Mouse (Mus musculus): ENCODE results near the gene Majin. TPM values are rescaled to one million over a fixed set of nuclear protein-coding genes. Genes with fewer than 3 reads are reported as not detected.

Gene Majin
- polyA plus RNA-seq, 1 experiment from 2014 or later = not detected

DNA sequence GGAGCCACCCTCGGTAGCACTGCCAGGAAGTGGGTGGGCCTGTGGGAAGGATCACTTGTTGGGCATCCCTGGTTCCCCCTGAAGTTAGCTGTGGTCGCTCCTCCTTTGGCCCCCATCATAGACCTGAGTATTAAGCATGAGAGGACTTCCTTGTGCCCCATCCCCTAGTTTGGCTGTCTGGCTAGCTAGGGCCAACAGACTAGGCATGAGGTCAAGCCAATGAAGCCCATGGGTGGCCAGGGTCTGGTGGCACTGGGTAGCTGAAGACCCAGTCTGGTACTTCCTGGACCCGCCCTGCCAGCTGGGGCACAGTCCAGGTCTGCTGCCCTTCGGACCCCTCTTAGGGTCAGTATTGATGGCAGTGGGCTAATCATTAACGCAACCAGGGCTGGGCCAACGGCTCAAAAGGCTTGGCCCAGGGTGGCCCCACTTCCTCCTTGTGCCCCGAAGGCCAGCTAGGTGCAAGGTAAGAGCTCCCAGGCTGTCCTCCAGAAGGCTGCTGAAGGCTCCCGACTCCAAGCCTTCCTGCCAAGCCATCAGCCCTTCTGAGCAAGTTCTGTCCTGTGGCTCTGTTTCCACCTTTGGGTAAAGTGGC, 78.7 kb downstream of the Majin start:
- Histone ChIP-seq H3K36me3 (ENCODE audit: control insufficient read depth, insufficient read depth, low read length) (peaks cover 30% of the 10 kb centered on the region), H3K9ac (ENCODE audit: low read depth, low read length) (peak overlapping the region; percentile 34; the same call in 1 of the 2 replicates), H3K9me3 (ENCODE audit: control insufficient read depth, low read length) (no peaks in the 10 kb centered on the region; the same call in 1 of the 2 replicates), H3K27ac (ENCODE audit: low read depth, low read length) (no peak overlapping the region), H3K4me1 (ENCODE audit: control insufficient read depth, insufficient read depth, low read length) (no peaks in the 10 kb centered on the region), H3K4me3 (ENCODE audit: low read length) (no peak overlapping the region), H3K4me2 (replicated peaks; ENCODE audit: low read depth, low read length) (no peak overlapping the region), H3K27me3 (ENCODE audit: control insufficient read depth, insufficient read depth, low read length) (peaks cover 6% of the 10 kb centered on the region; the same call in 1 of the 2 replicates)
- ATAC-seq (ENCODE audit: low FRiP score, low TSS enrichment) = 0 out of 2 replicates have a peak, but pooled peaks have one; percentile 26
- WGBS = 73% methylated on average over 8 of the region's 8 CpGs

DNA sequence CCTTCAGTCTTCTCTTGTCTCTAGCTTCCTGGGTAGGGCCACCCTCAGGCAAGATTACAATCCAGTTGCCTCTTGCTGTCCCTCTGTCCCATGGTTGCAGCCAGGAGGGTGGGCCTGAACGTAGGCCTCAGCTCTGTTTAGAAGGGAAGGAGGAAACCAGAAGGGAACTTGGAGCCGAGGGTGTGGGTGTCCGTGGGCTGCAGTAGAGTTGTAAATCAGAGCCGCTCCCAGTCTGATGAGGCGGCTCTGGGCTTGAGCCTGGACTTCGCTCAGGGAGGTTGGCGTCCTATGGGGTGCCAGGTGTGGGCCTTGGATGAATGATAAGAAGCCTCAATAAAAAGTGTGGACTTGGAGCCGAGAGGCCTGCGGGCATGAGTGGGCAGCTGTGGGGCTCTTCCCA, 80.0 kb downstream of the Majin start:
- H3K4me3 ChIP-seq (ENCODE audit: low read length) = no peak overlapping the region
- WGBS = 43% methylated on average over 9 of the region's 9 CpGs
- ATAC-seq (ENCODE audit: low FRiP score, low TSS enrichment) = no peak
- peaks cover 6% of the 10 kb centered on the region; the same call in 1 of the 2 replicates for H3K27me3 ChIP-seq (ENCODE audit: control insufficient read depth, insufficient read depth, low read length)
- no peaks in the 10 kb centered on the region; the same call in 1 of the 2 replicates for H3K9me3 ChIP-seq (ENCODE audit: control insufficient read depth, low read length)
- H3K9ac ChIP-seq (ENCODE audit: low read depth, low read length) = peak overlapping the region; percentile 34; the same call in 1 of the 2 replicates
- no peak overlapping the region for H3K27ac ChIP-seq (ENCODE audit: low read depth, low read length)
- H3K4me2 ChIP-seq (replicated peaks; ENCODE audit: low read depth, low read length) = no peak overlapping the region
- peaks cover 19% of the 10 kb centered on the region for H3K36me3 ChIP-seq (ENCODE audit: control insufficient read depth, insufficient read depth, low read length)
- no peaks in the 10 kb centered on the region for H3K4me1 ChIP-seq (ENCODE audit: control insufficient read depth, insufficient read depth, low read length)

- ATAC-seq (ENCODE audit: low FRiP score, low TSS enrichment) = no peak
- no peaks in the 10 kb centered on the region for H3K4me1 ChIP-seq (ENCODE audit: control insufficient read depth, insufficient read depth, low read length)
- peaks cover 6% of the 10 kb centered on the region; the same call in 1 of the 2 replicates for H3K27me3 ChIP-seq (ENCODE audit: control insufficient read depth, insufficient read depth, low read length)
- no peak overlapping the region for H3K9ac ChIP-seq (ENCODE audit: low read depth, low read length)
- WGBS = 86% methylated on average over 8 of the region's 8 CpGs
- H3K4me2 ChIP-seq (replicated peaks; ENCODE audit: low read depth, low read length) = no peak overlapping the region
- peaks cover 17% of the 10 kb centered on the region for H3K36me3 ChIP-seq (ENCODE audit: control insufficient read depth, insufficient read depth, low read length)
- no peak overlapping the region for H3K27ac ChIP-seq (ENCODE audit: low read depth, low read length)
- H3K4me3 ChIP-seq (ENCODE audit: low read length) = no peak overlapping the region
- H3K9me3 ChIP-seq (ENCODE audit: control insufficient read depth, low read length) = no peaks in the 10 kb centered on the region; the same call in 1 of the 2 replicates
These were observed 80.8 kb downstream of the Majin start for GRCm38 (mm10) chr19:6264945-6265344.

DNA sequence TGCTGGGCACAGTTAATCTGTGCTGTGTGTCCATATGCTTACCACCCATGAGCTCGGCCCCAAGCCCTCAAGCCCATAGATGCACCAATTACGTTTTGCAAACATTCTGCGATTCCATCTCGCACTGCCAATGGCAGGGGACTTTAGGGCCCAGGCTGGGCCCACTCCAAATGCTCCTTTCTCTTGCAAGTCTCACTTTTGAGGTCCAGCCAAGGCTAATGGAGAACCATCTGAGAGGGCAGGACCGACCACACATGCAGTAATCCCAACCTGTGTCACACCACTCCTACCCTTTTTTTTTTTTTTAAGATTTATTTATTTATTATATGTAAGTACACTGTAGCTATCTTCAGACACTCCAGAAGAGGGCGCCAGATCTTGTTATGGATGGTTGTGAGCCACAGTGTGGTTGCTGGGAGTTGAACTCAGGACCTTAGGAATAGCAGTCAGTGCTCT, 81.6 kb downstream of the Majin start:
- no peak for ATAC-seq (ENCODE audit: low FRiP score, low TSS enrichment)
- 75% methylated on average over 6 of the region's 6 CpGs for WGBS
- no peak overlapping the region for H3K9ac ChIP-seq (ENCODE audit: low read depth, low read length)
- peaks cover 6% of the 10 kb centered on the region; the same call in 1 of the 2 replicates for H3K27me3 ChIP-seq (ENCODE audit: control insufficient read depth, insufficient read depth, low read length)
- H3K4me1 ChIP-seq (ENCODE audit: control insufficient read depth, insufficient read depth, low read length) = no peaks in the 10 kb centered on the region
- no peak overlapping the region for H3K4me2 ChIP-seq (replicated peaks; ENCODE audit: low read depth, low read length)
- peaks cover 13% of the 10 kb centered on the region for H3K36me3 ChIP-seq (ENCODE audit: control insufficient read depth, insufficient read depth, low read length)
- H3K27ac ChIP-seq (ENCODE audit: low read depth, low read length) = no peak overlapping the region
- no peaks in the 10 kb centered on the region; the same call in 1 of the 2 replicates for H3K9me3 ChIP-seq (ENCODE audit: control insufficient read depth, low read length)
- H3K4me3 ChIP-seq (ENCODE audit: low read length) = no peak overlapping the region

GRCm38 (mm10) chr19:6267306-6268169, 83.3 kb downstream of the Majin start:
- Histone ChIP-seq H3K4me3 (ENCODE audit: low read length) (no peak overlapping the region; the same call in 1 of the 2 replicates), H3K4me1 (ENCODE audit: control insufficient read depth, insufficient read depth, low read length) (no peaks in the 10 kb centered on the region), H3K9ac (ENCODE audit: low read depth, low read length) (no peak overlapping the region), H3K36me3 (ENCODE audit: control insufficient read depth, insufficient read depth, low read length) (no peaks in the 10 kb centered on the region), H3K4me2 (replicated peaks; ENCODE audit: low read depth, low read length) (no peak overlapping the region), H3K27ac (ENCODE audit: low read depth, low read length) (no peak overlapping the region), H3K9me3 (ENCODE audit: control insufficient read depth, low read length) (no peaks in the 10 kb centered on the region), H3K27me3 (ENCODE audit: control insufficient read depth, insufficient read depth, low read length) (peaks cover 6% of the 10 kb centered on the region; the same call in 1 of the 2 replicates)
- ATAC-seq (ENCODE audit: low FRiP score, low TSS enrichment) = no peak
- 22% methylated on average over 11 of the region's 11 CpGs for WGBS

DNA sequence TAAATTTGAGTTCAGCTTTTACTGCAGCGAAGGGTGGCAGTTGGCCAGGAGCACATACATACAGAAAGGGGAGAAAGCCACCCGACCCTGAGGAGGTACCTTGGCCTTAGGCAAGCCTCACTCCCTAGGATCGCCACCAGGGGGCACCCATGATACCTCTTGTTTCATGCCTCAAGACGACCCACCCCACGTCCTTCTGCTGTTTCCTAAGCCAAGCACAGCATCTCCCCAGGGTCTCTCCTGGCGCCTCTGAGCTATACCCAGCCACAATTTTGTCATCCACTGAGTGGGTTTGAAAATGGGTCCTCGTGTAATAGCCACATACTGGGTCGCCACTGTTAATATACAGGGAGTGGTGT, 84.0 kb downstream of the Majin start:
- H3K27ac ChIP-seq (ENCODE audit: low read depth, low read length) = no peak overlapping the region
- no peaks in the 10 kb centered on the region for H3K4me1 ChIP-seq (ENCODE audit: control insufficient read depth, insufficient read depth, low read length)
- ATAC-seq (ENCODE audit: low FRiP score, low TSS enrichment) = peak; percentile 78
- H3K9ac ChIP-seq (ENCODE audit: low read depth, low read length) = no peak overlapping the region
- WGBS = 15% methylated on average over 8 of the region's 8 CpGs
- H3K4me2 ChIP-seq (replicated peaks; ENCODE audit: low read depth, low read length) = no peak overlapping the region
- no peak overlapping the region; the same call in 1 of the 2 replicates for H3K4me3 ChIP-seq (ENCODE audit: low read length)
- H3K9me3 ChIP-seq (ENCODE audit: control insufficient read depth, low read length) = no peaks in the 10 kb centered on the region
- H3K27me3 ChIP-seq (ENCODE audit: control insufficient read depth, insufficient read depth, low read length) = peaks cover 6% of the 10 kb centered on the region; the same call in 1 of the 2 replicates
- H3K36me3 ChIP-seq (ENCODE audit: control insufficient read depth, insufficient read depth, low read length) = no peaks in the 10 kb centered on the region

GRCm38 (mm10) chr19:6268670-6269132, 84.5 kb downstream of the Majin start:
- 81% methylated on average over 7 of the region's 7 CpGs for WGBS
- Histone ChIP-seq H3K36me3 (ENCODE audit: control insufficient read depth, insufficient read depth, low read length) (no peaks in the 10 kb centered on the region), H3K4me3 (ENCODE audit: low read length) (no peak overlapping the region), H3K27ac (ENCODE audit: low read depth, low read length) (no peak overlapping the region), H3K4me2 (replicated peaks; ENCODE audit: low read depth, low read length) (no peak overlapping the region), H3K27me3 (ENCODE audit: control insufficient read depth, insufficient read depth, low read length) (peaks cover 6% of the 10 kb centered on the region; the same call in 1 of the 2 replicates), H3K4me1 (ENCODE audit: control insufficient read depth, insufficient read depth, low read length) (no peaks in the 10 kb centered on the region), H3K9ac (ENCODE audit: low read depth, low read length) (no peak overlapping the region), H3K9me3 (ENCODE audit: control insufficient read depth, low read length) (no peaks in the 10 kb centered on the region)
- no peak for ATAC-seq (ENCODE audit: low FRiP score, low TSS enrichment)

DNA sequence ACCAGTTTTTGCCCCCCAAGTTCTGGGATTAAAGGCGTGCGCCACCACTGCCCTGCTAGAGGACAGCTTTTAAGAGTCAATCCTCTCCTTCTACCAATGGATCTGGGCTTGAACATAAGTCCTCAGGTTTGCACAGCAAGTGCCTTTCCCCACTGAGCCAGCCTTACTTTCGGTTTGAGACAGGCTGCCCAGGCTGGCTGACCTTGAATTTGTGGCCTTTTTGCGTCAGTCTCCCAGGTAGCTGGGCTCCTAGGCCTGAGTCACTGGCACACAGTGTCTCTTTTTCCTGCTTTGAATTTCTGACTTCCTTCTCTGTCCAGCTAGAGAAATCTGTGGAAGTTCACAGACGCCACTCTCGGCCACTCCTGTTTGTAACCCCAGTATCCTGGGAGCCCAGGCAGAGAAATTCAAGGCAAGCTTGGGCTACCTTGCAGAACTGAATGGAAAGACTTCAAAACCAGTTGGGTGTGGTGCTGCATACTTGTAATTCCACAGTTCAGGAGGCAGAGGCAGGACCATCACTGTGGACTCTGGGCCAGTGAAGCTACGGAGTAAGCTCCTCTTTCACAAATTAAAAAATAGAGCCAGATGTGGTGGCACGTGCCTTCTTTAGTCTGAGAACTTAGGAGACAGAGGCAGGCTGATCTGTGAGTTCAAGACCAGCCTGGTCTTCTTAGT, 85.7 kb downstream of the Majin start:
- Histone ChIP-seq H3K36me3 (ENCODE audit: control insufficient read depth, insufficient read depth, low read length) (no peaks in the 10 kb centered on the region), H3K27ac (ENCODE audit: low read depth, low read length) (no peak overlapping the region)
- WGBS = 88% methylated on average over 8 of the region's 8 CpGs

More for the DNA sequence above, 85.7 kb downstream of the Majin start:
- ATAC-seq (ENCODE audit: low FRiP score, low TSS enrichment) = no peak
- no peaks in the 10 kb centered on the region for H3K4me1 ChIP-seq (ENCODE audit: control insufficient read depth, insufficient read depth, low read length)
- no peak overlapping the region for H3K9ac ChIP-seq (ENCODE audit: low read depth, low read length)
- H3K4me2 ChIP-seq (replicated peaks; ENCODE audit: low read depth, low read length) = no peak overlapping the region
- peaks cover 6% of the 10 kb centered on the region; the same call in 1 of the 2 replicates for H3K27me3 ChIP-seq (ENCODE audit: control insufficient read depth, insufficient read depth, low read length)
- no peaks in the 10 kb centered on the region for H3K9me3 ChIP-seq (ENCODE audit: control insufficient read depth, low read length)
- H3K4me3 ChIP-seq (ENCODE audit: low read length) = no peak overlapping the region

All from kidney, embryonic 14.5 days (tissue).